Mouse (Mus musculus) bone marrow macrophage, adult 2 months (primary cell): ENCODE measurements around the gene Gm45713. TPM values are rescaled to one million over a fixed set of nuclear protein-coding genes. Genes with fewer than 3 reads are reported as not detected.

ENCODE experiments used
- H3K27ac ChIP-seq: 2 replicates; pipeline ENCODE4 v1.5.1; 2012; ENCODE audit warnings: low read depth, low read length; ENCODE audit not compliant: insufficient read depth
- H3K4me1 ChIP-seq: 2 replicates; pipeline ENCODE4 v1.6.1; 2012; ENCODE audit warnings: low read length; ENCODE audit not compliant: control insufficient read depth, insufficient read depth
- H3K4me3 ChIP-seq: 2 replicates; pipeline ENCODE4 v1.5.1; 2012; ENCODE audit warnings: mild to moderate bottlenecking, low read length, moderate library complexity; ENCODE audit not compliant: insufficient read depth
- CTCF ChIP-seq: IDR thresholded peaks from 2 replicates; pipeline ENCODE4 v1.5.1; 2012; ENCODE audit warnings: low read depth, mild to moderate bottlenecking, low read length, moderate library complexity
- POLR2A ChIP-seq: IDR thresholded peaks from 2 replicates; pipeline ENCODE4 v1.6.1; 2012; ENCODE audit warnings: mild to moderate bottlenecking, low read depth, low read length, borderline replicate concordance
- polyA plus RNA-seq: library from polyadenylated mRNA; stranded (reverse); fragments of >200 nt; gene quantifications from 2 replicates; pipeline ENCODE4 v1.2.4, GENCODE M21; 2012; ENCODE audit not compliant: missing spikeins, insufficient read depth, insufficient read length

The Gm45713 gene
- polyA plus RNA-seq, 1 experiment: not detected

DNA sequence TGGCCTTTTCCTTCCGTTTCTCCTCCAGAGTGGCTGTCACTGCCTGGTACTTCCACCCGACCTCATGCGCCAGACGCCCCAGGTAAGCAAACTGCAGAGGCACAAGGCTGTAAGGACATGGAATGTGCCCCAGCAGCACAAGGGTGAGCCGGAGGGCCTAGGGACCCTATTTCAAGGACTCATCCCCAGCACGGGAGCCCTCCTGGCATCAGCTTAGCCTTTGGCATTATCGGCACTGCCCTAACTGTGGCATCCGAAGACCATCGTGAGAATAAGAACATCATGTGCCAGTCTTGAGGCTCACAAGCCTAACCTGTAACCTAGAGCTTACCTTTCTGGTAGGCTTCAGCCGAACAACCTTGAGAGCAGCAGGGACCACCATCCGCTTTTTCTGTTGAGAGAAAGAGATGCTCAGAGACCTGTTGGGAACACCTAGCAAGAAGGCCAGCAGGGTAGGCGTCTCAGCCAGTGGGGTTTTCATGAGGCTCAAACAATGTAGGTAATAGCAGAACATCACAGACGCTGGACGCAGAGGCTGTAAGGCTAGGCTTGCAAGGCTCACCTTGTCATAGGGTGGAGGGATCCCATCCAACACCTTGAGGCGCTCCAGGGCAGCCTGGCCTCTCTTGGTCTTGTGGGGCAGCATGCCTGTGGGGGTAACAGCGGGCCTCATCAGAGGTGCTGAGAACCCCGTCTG lies 9.7 kb downstream of the Gm45713 start:
- Histone ChIP-seq H3K4me1 (peaks cover 28% of the 10 kb centered on the region), H3K27ac (peak overlapping the region; percentile 84), H3K4me3 (peak overlapping the region; percentile 72)
- TF ChIP-seq POLR2A: no peak
- TF ChIP-seq CTCF: no peak

DNA sequence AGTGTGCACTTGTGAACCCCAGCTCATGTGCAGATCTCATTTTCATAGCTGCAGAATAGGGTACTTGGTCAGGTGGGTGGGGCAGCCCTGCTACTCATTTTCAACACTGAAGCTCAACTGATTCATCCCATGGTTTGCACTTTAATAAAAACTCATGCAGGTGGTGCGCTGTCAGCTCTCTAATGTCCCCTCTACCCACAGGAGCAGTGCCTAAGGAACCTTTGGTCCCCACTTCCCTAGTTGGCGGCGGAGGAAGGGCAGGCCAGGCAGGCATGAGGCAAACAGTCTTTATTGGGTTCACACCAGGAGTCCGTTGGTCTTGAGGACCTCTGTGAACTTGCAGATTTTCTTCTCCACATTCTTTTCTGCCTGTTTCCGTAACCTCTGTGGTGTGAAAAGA lies 10.4 kb downstream of the Gm45713 start:
- H3K27ac ChIP-seq: peak overlapping the region; percentile 84; the same call in 1 of the 2 replicates
- peak overlapping the region; percentile 72 for H3K4me3 ChIP-seq
- peaks cover 28% of the 10 kb centered on the region for H3K4me1 ChIP-seq

GRCm38 (mm10) chr7:45125144-45125600 lies 10.9 kb downstream of the Gm45713 start:
- Histone ChIP-seq H3K4me3 (peak overlapping the region; percentile 13), H3K27ac (peak overlapping the region; percentile 84), H3K4me1 (peaks cover 27% of the 10 kb centered on the region)
- TF ChIP-seq CTCF (no peak; the same call in 1 of the 2 replicates), POLR2A (no peak)

DNA sequence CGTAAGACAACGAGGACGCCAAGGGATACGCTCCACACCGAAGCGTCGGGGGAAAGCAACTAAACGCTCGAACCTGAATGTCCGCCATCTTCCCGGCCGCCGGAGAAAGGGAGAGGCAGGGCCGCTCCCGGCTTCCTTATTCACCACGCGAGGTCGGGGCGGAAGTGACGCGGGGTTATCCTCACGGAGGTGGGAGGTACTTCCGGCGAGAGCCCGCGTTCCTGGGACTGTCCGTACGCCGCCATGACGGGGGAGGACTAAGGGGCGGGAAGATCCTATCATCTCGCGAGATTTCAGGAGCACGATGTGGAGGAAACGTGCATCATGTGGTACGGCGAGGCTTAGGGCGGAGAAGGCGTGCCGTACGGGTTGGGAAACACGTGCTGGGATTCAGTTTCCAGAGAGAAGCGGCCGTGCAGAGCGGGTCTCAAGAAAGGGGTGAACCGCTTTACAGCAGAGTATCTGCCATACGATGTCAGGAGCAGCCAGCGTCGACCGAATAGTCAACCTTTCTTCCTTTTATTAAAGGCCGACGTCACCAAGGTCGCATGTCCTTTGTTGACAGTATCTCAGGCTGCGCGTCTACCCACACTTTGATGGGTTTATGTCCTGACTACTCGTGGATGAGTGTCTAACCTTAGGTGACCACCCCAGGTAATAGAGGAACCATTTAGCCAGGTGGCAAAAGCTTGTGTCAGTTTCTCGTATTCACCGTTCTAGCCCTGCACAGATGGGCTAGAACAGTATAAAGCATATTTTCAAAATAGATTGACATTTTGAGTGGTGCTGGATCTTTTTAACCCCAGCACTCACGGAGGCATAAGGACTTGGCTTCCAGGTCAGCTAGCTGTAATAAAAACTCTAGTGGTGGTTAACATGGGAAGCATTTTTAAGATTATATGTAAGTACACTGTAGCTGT lies 11.5 kb downstream of the Gm45713 start, which contains the start of gene Rps11:
TSS of gene Rps11 (minus strand) at position 216 of the 920 bp plus-strand sequence.
- peaks cover 23% of the 10 kb centered on the region for H3K4me1 ChIP-seq
- peak within 1 kb of the TSS; percentile 84 for H3K27ac ChIP-seq
- TF ChIP-seq POLR2A: no peak
- no peak for TF ChIP-seq CTCF
- H3K4me3 ChIP-seq: peak within 1 kb of the TSS; percentile 87

DNA sequence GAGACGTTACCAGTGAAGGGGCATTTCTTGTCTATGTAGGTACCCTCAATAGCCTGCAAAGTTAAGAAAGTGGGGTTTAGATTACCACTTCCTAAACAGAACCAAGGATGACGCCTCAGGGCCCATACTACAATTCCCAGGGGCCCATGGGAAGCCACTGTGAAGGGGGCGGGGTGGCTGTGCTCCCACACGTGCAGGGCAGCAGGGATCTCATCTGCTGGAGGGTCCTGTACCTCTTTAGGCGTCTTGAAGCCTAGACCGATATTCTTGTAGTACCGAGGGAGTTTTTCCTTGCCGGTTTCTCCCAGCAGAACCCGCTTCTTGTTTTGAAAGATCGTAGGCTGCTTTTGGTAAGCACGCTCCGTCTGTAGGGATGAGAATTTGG lies 12.9 kb downstream of the Gm45713 start:
- TF ChIP-seq CTCF (no peak), POLR2A (no peak)
- Histone ChIP-seq H3K4me1 (peaks cover 23% of the 10 kb centered on the region), H3K27ac (peak overlapping the region; percentile 78), H3K4me3 (peak overlapping the region; percentile 87)

GRCm38 (mm10) chr7:45122561-45123185 lies 13.4 kb downstream of the Gm45713 start:
- Histone ChIP-seq H3K27ac (no peak overlapping the region), H3K4me3 (peak overlapping the region; percentile 87), H3K4me1 (peaks cover 23% of the 10 kb centered on the region)
- TF ChIP-seq CTCF (no peak), POLR2A (no peak)

GRCm38 (mm10) chr7:45121966-45122365 lies 14.1 kb downstream of the Gm45713 start:
- TF ChIP-seq CTCF (no peak), POLR2A (no peak)
- Histone ChIP-seq H3K4me1 (peaks cover 23% of the 10 kb centered on the region), H3K27ac (no peak overlapping the region), H3K4me3 (no peak overlapping the region)

GRCm38 (mm10) chr7:45121404-45121803 lies 14.6 kb downstream of the Gm45713 start:
- Histone ChIP-seq H3K4me3 (no peak overlapping the region), H3K27ac (no peak overlapping the region), H3K4me1 (peaks cover 22% of the 10 kb centered on the region)
- TF ChIP-seq POLR2A: no peak
- no peak for TF ChIP-seq CTCF

GRCm38 (mm10) chr7:45119780-45120709 lies 16.0 kb downstream of the Gm45713 start:
- no peak for TF ChIP-seq POLR2A
- no peak for TF ChIP-seq CTCF
- H3K4me3 ChIP-seq: no peak overlapping the region
- H3K27ac ChIP-seq: no peak overlapping the region
- peaks cover 19% of the 10 kb centered on the region for H3K4me1 ChIP-seq
